Mouse (Mus musculus) heart, embryonic 16.5 days (tissue): ENCODE data around the gene Zfp995. TPM values are rescaled to one million over a fixed set of nuclear protein-coding genes. Genes with fewer than 3 reads are reported as not detected.
"Not testable (repeated sequence)": the region's sequence is repeated elsewhere in the genome, so short reads cannot be mapped to it uniquely, and the experiment has no call there.

ENCODE experiments used
- ATAC-seq: fragments of 200-750 bp; cut with Nextera tagmentation; replicated peaks from 2 replicates; pipeline ENCODE4 v1.8.0; 2017; ENCODE audit warnings: moderate number of reproducible peaks; ENCODE audit not compliant: insufficient read depth, low FRiP score; ENCODE audit errors: extremely low read depth
- H3K27ac ChIP-seq: fragments of 300-500 bp; sonication (generic); 2 replicates; pipeline ENCODE4 v1.5.1; 2014; ENCODE audit warnings: mild to moderate bottlenecking, low read length, control low read depth, moderate library complexity
- H3K27me3 ChIP-seq: fragments of 300-500 bp; sonication (generic); 2 replicates; pipeline ENCODE4 v1.6.1; 2014; ENCODE audit warnings: low read length, mixed read lengths; ENCODE audit not compliant: control insufficient read depth, insufficient read depth
- H3K36me3 ChIP-seq: fragments of 300-500 bp; sonication (generic); 2 replicates; pipeline ENCODE4 v1.6.1; 2014; ENCODE audit not compliant: control insufficient read depth, insufficient read depth
- H3K4me1 ChIP-seq: fragments of 300-500 bp; sonication (generic); 2 replicates; pipeline ENCODE4 v1.6.1; 2014; ENCODE audit warnings: low read length, mixed read lengths; ENCODE audit not compliant: control insufficient read depth, insufficient read depth
- H3K4me2 ChIP-seq: fragments of 300-500 bp; sonication (generic); 2 replicates; pipeline ENCODE4 v1.6.1; 2014; ENCODE audit warnings: low read depth, mild to moderate bottlenecking, control low read depth, low read length
- H3K4me3 ChIP-seq: fragments of 300-500 bp; sonication (generic); 2 replicates; pipeline ENCODE4 v1.5.1; 2014; ENCODE audit warnings: mild to moderate bottlenecking, control low read depth, low read length
- H3K9ac ChIP-seq: fragments of 300-500 bp; sonication (generic); 2 replicates; pipeline ENCODE4 v1.6.1; 2014; ENCODE audit warnings: low read length, control low read depth
- H3K9me3 ChIP-seq: fragments of 300-500 bp; sonication (generic); replicated peaks from 2 replicates; pipeline ENCODE4 v1.6.1; 2016; ENCODE audit warnings: low read length; ENCODE audit not compliant: control insufficient read depth
- WGBS: fragments of 180-500 bp; shearing (Covaris S2); extraction: QIAGEN DNeasy Blood & Tissue Kit; methylation state at CpG from one replicate; pipeline ENCODE4 v1.1.7; 2014; 5-methylcytosine and 5-hydroxymethylcytosine counted together
- polyA plus RNA-seq: library from polyadenylated mRNA; unstranded; fragments of >200 nt; fragmentation: Nextera tagmentation; extraction: Ambion mirVana; gene quantifications from 2 replicates; pipeline ENCODE4 v1.2.1, GENCODE M21; 2015

Gene Zfp995
- polyA plus RNA-seq = 4.1 and 5.6 TPM in 2 replicates

DNA sequence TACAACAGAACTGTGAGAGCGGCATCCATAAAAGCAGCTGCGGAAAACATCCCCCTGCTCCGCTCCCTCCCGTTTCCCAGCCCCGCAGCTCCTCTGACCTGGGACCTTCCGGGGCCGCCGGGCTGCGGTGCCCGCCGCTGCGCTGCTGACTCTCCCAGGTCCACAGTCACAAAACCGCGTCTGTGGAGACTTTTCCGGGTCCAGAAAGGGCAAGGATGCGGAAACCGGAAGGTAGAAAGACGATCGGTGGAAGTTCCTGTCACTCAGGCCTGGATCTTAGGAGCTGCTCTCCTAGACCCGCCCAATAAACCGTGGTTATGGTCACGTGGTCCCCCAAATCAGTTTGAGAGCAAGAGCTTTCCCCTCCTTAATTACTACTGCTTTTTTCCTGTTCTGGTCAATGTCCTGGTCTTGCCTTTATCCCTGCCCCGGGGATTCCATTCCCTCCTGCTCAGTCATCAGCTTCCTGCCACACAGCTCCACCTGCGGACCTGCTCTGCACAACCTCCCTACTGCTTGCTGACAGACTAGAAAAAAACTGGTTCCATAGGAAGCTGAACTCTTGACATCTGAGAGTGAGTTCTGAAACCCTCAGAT, at the start of gene Zfp995:
Gene Zfp995 (minus strand): TSS at position 471 of the 597 bp plus-strand sequence.
- H3K9me3 ChIP-seq, H3K27me3 ChIP-seq, H3K4me1 ChIP-seq, H3K27ac ChIP-seq, H3K36me3 ChIP-seq: not testable (repeated sequence)
- under 1% methylated on average over 24 of the region's 24 CpGs for WGBS
- H3K4me2 ChIP-seq = peak within 1 kb of the TSS; percentile 81
- peak within 1 kb of the TSS; percentile 79 for H3K9ac ChIP-seq
- H3K4me3 ChIP-seq = peak within 1 kb of the TSS; percentile 71
- ATAC-seq = peak; percentile 98

- H3K4me3 ChIP-seq = peak overlapping the region; percentile 71
- H3K27me3 ChIP-seq = no peaks in the 10 kb centered on the region
- peak; percentile 37 for ATAC-seq
- no peaks in the 10 kb centered on the region for H3K9me3 ChIP-seq
- peak overlapping the region; percentile 79 for H3K9ac ChIP-seq
- H3K4me2 ChIP-seq = peak overlapping the region; percentile 81
- H3K27ac ChIP-seq = no peak overlapping the region
- 11% methylated on average over 3 of the region's 3 CpGs for WGBS
- H3K36me3 ChIP-seq = no peaks in the 10 kb centered on the region
- no peaks in the 10 kb centered on the region for H3K4me1 ChIP-seq
Measured at GRCm38 (mm10) chr17:21909039-21909438, 687 bp downstream of the Zfp995 start.

DNA sequence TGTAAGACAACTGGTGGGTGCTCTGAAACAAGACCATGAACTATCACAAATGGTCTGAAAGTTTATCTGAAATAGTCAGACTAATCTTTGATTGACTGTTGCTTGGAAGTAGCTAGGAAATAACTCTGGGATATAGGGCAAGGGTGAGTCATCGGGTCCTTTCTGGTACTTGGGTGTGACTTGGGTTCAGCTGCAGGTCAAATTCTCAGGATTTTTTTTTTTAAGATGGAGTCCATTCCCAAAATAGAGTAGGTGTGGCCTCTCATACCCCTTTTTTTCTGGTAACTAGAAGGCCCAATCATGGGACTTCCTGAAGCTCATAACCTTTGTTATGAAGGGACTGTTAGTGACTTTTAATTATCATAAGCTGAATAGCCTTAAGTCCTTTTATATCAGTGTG, 38.5 kb downstream of the Zfp995 start:
- Histone ChIP-seq H3K4me3 (no peak overlapping the region), H3K27me3 (no peaks in the 10 kb centered on the region), H3K9ac (no peak overlapping the region), H3K4me2 (no peak overlapping the region), H3K27ac (no peak overlapping the region), H3K9me3 (peaks cover 1% of the 10 kb centered on the region; the same call in 1 of the 2 replicates), H3K36me3 (no peaks in the 10 kb centered on the region), H3K4me1 (no peaks in the 10 kb centered on the region)
- ATAC-seq = no peak
- WGBS = 50% methylated on average over 1 of the region's 1 CpGs

DNA sequence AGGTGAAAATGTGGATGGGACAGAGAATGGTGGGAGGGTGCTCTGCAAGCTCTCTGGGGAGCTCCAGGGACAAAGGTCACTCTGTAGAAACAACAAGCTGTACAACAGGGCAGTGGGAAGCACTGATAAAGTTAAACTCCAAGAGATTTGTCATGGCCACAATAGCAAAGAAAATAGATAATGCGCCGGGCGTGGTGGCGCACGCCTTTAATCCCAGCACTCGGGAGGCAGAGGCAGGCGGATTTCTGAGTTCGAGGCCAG, 63.5 kb downstream of the Zfp995 start:
- not testable (repeated sequence) for H3K9me3 ChIP-seq, H3K27ac ChIP-seq, H3K4me3 ChIP-seq, H3K36me3 ChIP-seq, H3K27me3 ChIP-seq, H3K9ac ChIP-seq, ATAC-seq, H3K4me1 ChIP-seq, H3K4me2 ChIP-seq
- WGBS = 91% methylated on average over 6 of the region's 8 CpGs

DNA sequence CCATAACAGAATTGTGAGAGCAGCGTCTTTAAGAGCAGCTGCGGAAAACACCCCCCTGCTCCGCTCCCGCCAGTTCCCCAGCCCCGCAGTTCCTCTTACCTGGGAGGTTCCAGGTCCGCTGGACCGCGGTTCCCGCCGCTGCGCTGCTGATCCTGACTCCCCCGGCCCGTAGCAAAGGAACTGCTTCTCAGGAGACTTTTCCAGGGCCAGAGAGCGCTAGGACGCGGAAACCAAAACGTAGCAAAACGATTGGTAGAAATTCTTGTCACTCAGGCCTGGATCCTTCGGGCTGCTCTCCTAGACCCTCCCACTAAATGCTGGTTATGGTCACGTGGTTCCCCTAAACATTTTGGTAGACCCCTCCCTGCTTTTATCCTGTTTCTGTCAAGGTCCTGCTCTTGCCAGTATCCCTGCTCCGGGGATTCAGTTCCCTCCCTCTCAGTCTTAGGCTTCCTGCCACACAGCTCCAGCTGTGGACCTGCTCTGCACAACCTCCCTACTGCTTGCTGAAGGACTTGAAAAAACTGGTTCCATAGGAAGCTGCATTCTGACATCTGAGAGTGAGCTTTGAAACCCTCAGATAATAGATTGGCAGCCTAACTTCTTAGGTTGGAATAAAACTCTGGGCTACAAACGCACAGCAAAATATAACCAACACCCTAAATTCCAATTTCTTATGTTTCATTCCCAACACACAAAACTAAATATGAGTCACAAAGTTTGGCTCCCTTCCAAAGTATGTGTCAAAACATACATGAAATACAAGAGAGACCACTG, 64.0 kb downstream of the Zfp995 start, which contains the start of gene Zfp820:
Gene Zfp820 (minus strand): TSS at position 228 of the 777 bp plus-strand sequence.
- Histone ChIP-seq H3K27me3 (no peaks in the 10 kb centered on the region), H3K4me3 (peak within 1 kb of the TSS; percentile 86), H3K9me3 (no peaks in the 10 kb centered on the region), H3K27ac (peak within 1 kb of the TSS; percentile 87), H3K4me2 (peak within 1 kb of the TSS; percentile 72), H3K4me1 (peaks cover 3% of the 10 kb centered on the region; the same call in 1 of the 2 replicates), H3K9ac (peak within 1 kb of the TSS; percentile 90), H3K36me3 (no peaks in the 10 kb centered on the region)
- WGBS = 3% methylated on average over 22 of the region's 22 CpGs
- peak; percentile 99 for ATAC-seq

DNA sequence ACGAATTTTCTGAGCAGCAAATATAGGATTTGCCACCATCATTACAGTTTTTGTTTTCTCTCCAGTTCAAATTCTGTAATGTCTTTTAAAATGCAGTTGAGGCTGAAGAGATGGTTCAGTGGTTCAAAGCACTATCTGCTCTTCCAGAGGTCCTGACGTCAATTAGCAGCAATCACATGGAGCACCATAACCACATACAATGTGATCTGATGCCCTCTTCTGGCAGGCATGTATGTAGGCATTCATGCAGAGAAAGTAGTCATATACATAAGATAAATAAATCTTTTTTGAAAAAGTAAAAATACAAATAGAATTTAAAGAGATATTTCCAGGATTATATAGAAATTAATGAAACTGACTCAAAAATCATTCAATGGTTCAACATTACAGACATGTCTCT, 71.2 kb downstream of the Zfp995 start:
- H3K36me3 ChIP-seq = no peaks in the 10 kb centered on the region; the same call in 1 of the 2 replicates
- WGBS = 48% methylated on average over 2 of the region's 2 CpGs
- H3K4me1 ChIP-seq = no peaks in the 10 kb centered on the region
- H3K9ac ChIP-seq = no peak overlapping the region
- no peak overlapping the region for H3K4me3 ChIP-seq
- no peak overlapping the region for H3K4me2 ChIP-seq
- no peaks in the 10 kb centered on the region for H3K9me3 ChIP-seq
- H3K27ac ChIP-seq = no peak overlapping the region
- H3K27me3 ChIP-seq = no peaks in the 10 kb centered on the region
- ATAC-seq = no peak

Other genes with a start within 250 kb of the Zfp995 start
- 4.9 and 7.0 TPM in 2 replicates for gene Gm10226, start 218.1 kb downstream of the Zfp995 start, polyA plus RNA-seq
- 5.1 and 5.4 TPM in 2 replicates for gene Zfp760, start 202.2 kb downstream of the Zfp995 start, polyA plus RNA-seq
- 4.9 and 5.5 TPM in 2 replicates for gene Zfp229, start 179.1 kb downstream of the Zfp995 start, polyA plus RNA-seq
- 4.1 and 5.8 TPM in 2 replicates for gene Zfp820, start 64.2 kb downstream of the Zfp995 start, polyA plus RNA-seq
- 11.1 and 12.4 TPM in 2 replicates for gene Zfp942, start 52.5 kb upstream of the Zfp995 start, polyA plus RNA-seq
- gene Zfp943, start 52.6 kb upstream of the Zfp995 start, polyA plus RNA-seq = 13.8 and 16.4 TPM in 2 replicates